Mouse (Mus musculus): Measurements from ENCODE around the gene E130311K13Rik. TPM values are rescaled to one million over a fixed set of nuclear protein-coding genes. Genes with fewer than 3 reads are reported as not detected.

E130311K13Rik gene
- polyA plus RNA-seq, 1 experiment, result not detected

DNA sequence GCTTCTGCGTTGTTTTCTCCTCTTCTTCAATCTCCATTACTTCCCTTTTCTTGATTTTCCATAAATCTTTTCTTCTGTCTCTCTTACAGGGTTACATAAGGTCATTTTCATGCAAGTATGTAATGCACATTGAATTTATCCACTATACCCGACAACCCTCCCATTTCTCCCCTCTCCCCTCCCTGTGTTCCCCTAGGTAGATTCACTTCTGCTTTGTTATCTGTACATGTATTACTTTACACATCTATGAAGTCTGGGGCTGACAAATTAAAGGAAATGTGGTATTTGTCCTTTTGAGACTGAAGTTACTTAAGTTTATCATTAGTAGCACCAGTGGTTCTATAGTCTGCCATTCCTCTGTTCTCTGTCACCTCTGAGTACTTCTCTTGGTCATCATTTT, 48.2 kb downstream of the E130311K13Rik start:
- 17% methylated on average over 2 of the region's 2 CpGs for WGBS
- Histone ChIP-seq H3K4me1 (ENCODE audit: control insufficient read depth, insufficient read depth, low read length) (no peaks in the 10 kb centered on the region), H3K4me3 (replicated peaks; ENCODE audit: control insufficient read depth, low read depth, low read length) (no peak overlapping the region), H3K27ac (ENCODE audit: control insufficient read depth, insufficient read depth, low read depth, low read length, poor library complexity) (no peak overlapping the region)
- no peak for TF ChIP-seq CTCF (IDR thresholded peaks at IDR 0.05; ENCODE audit: control insufficient read depth, insufficient read depth, low read length)
- no peak for TF ChIP-seq POLR2A (IDR thresholded peaks at IDR 0.05; ENCODE audit: borderline replicate concordance, control insufficient read depth, low read depth, low read length)

DNA sequence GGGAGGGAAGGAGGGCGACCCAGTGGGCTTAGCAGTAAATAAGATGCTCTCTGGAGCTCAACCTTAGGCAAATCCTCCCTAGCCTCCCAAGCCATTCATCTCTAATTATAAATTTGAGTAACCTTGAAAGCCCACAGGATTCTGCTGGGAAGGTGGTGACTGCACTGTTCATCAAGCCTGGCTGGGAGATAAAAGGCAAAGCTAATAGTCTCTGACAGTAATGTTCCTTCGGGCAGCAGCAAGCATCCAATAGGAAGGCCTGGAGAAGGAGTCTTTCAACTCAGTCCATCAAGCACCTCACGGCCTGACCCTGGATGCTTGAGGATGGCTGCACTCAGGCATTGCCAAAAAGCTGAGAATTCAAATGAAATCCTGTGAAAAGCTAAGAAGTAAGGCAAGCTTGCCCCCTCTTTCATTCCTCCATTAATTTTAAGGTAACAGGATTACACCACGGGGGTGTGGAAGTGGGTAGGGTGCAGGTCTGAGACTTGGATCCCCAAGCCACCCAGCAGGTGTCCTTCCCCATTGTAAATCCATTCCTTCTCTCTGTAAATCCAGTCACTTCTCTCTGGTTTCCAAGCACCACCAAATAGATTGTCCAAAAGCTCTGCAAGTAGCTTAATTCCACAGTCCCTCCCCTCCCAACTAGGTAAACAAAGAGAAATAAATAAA, 50.1 kb downstream of the E130311K13Rik start:
- no peak overlapping the region for H3K27ac ChIP-seq (ENCODE audit: control insufficient read depth, insufficient read depth, low read depth, low read length, poor library complexity)
- WGBS, result 59% methylated on average over 4 of the region's 4 CpGs
- TF ChIP-seq POLR2A (IDR thresholded peaks at IDR 0.05; ENCODE audit: borderline replicate concordance, control insufficient read depth, low read depth, low read length) (no peak), CTCF (IDR thresholded peaks at IDR 0.05; ENCODE audit: control insufficient read depth, insufficient read depth, low read length) (no peak)
- no peaks in the 10 kb centered on the region for H3K4me1 ChIP-seq (ENCODE audit: control insufficient read depth, insufficient read depth, low read length)
- H3K4me3 ChIP-seq (replicated peaks; ENCODE audit: control insufficient read depth, low read depth, low read length), result no peak overlapping the region

DNA sequence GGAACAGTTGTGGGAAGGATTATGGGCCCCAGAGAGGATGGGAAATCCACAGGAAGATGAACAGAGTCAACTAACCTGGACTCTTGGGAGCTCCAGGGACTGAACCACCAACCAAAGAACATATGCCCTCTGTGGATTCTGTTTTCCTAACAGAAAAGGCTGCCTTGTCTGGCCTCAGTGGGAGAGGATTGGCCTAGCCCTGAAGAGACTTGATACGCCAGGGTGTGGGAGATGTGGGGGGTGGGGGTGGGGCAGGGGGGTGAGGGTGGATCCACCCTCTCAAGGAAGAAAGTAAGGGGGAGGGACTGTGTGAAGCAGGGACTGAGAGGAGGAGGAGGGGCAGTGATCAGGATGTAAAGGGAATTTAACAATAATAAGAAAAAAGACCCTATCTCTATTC, 56.5 kb downstream of the E130311K13Rik start:
- H3K4me1 ChIP-seq (ENCODE audit: control insufficient read depth, insufficient read depth, low read length), result no peaks in the 10 kb centered on the region
- 75% methylated on average over 1 of the region's 1 CpGs for WGBS
- no peak overlapping the region for H3K27ac ChIP-seq (ENCODE audit: control insufficient read depth, insufficient read depth, low read depth, low read length, poor library complexity)
- H3K4me3 ChIP-seq (replicated peaks; ENCODE audit: control insufficient read depth, low read depth, low read length), result no peak overlapping the region
- TF ChIP-seq CTCF (IDR thresholded peaks at IDR 0.05; ENCODE audit: control insufficient read depth, insufficient read depth, low read length), result no peak

DNA sequence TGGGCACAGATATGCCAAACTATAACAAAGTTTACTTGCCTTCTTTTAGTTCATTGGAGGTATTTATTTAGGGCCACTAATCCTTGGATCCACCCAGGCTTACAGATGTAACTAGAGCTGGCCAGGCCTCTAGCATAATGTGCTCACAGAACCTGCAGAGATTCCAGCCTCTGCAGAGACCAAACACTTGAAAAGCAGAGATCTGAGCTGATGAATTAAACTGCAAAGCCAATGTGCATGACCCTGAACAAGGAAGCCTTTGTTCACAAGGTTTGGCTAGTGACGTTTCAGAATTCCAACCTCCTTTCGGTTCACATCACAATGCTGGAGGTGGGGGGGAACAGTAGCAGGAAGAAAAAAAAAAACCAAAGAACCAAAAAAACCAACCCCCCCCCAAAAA, 58.0 kb downstream of the E130311K13Rik start:
- 67% methylated on average over 2 of the region's 2 CpGs for whole genome bisulfite sequencing
- TF ChIP-seq CTCF (IDR thresholded peaks at IDR 0.05; ENCODE audit: control insufficient read depth, insufficient read depth, low read length) (no peak), POLR2A (IDR thresholded peaks at IDR 0.05; ENCODE audit: borderline replicate concordance, control insufficient read depth, low read depth, low read length) (no peak)
- Histone ChIP-seq H3K4me3 (replicated peaks; ENCODE audit: control insufficient read depth, low read depth, low read length) (no peak overlapping the region), H3K4me1 (ENCODE audit: control insufficient read depth, insufficient read depth, low read length) (no peaks in the 10 kb centered on the region), H3K27ac (ENCODE audit: control insufficient read depth, insufficient read depth, low read depth, low read length, poor library complexity) (no peak overlapping the region)

DNA sequence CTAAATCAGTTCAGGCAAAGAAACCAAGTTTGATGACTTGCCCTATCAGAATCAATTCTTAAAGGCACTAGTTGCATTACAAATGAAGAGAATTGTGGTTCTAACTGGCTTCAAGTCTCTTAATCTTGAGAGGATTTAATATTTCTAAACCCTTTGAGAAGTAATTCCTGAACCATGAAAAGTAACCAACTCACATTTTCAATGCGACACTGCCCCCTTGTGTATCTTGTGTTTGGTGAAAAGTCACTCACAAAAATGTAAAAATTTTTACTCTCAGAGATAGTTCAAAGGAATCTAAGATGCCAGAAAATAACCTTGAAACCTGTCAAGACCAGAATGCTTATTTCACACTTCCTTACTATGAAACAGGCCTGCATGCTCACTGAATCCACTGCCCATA, 61.0 kb downstream of the E130311K13Rik start:
- no peak overlapping the region for H3K4me3 ChIP-seq (replicated peaks; ENCODE audit: control insufficient read depth, low read depth, low read length)
- 71% methylated on average over 1 of the region's 1 CpGs for WGBS
- TF ChIP-seq CTCF (IDR thresholded peaks at IDR 0.05; ENCODE audit: control insufficient read depth, insufficient read depth, low read length), result no peak
- no peak for TF ChIP-seq POLR2A (IDR thresholded peaks at IDR 0.05; ENCODE audit: borderline replicate concordance, control insufficient read depth, low read depth, low read length)

GRCm38 (mm10) chr3:63865069-63865468, 64.2 kb downstream of the E130311K13Rik start:
- TF ChIP-seq POLR2A (IDR thresholded peaks at IDR 0.05; ENCODE audit: borderline replicate concordance, control insufficient read depth, low read depth, low read length) (no peak), CTCF (IDR thresholded peaks at IDR 0.05; ENCODE audit: control insufficient read depth, insufficient read depth, low read length) (no peak)
- Histone ChIP-seq H3K4me3 (replicated peaks; ENCODE audit: control insufficient read depth, low read depth, low read length) (no peak overlapping the region), H3K27ac (ENCODE audit: control insufficient read depth, insufficient read depth, low read depth, low read length, poor library complexity) (no peak overlapping the region), H3K4me1 (ENCODE audit: control insufficient read depth, insufficient read depth, low read length) (no peaks in the 10 kb centered on the region)
- 72% methylated on average over 2 of the region's 2 CpGs for WGBS

More for the DNA sequence above, 61.0 kb downstream of the E130311K13Rik start:
- Histone ChIP-seq H3K27ac (ENCODE audit: control insufficient read depth, insufficient read depth, low read depth, low read length, poor library complexity) (no peak overlapping the region), H3K4me1 (ENCODE audit: control insufficient read depth, insufficient read depth, low read length) (no peaks in the 10 kb centered on the region)

Other genes with a start within 250 kb of the E130311K13Rik start
- not detected in 2 replicates for gene Plch1, start 30.0 kb downstream of the E130311K13Rik start, polyA plus RNA-seq (2011; ENCODE audit: insufficient read depth, insufficient read length, low replicate concordance, missing spikeins)
- gene Slc33a1, start 35.3 kb upstream of the E130311K13Rik start, polyA plus RNA-seq (2011; ENCODE audit: insufficient read depth, insufficient read length, low replicate concordance, missing spikeins), result 3.7 and 6.1 TPM in 2 replicates
- gene Gmps, start 46.6 kb upstream of the E130311K13Rik start, polyA plus RNA-seq (2011; ENCODE audit: insufficient read depth, insufficient read length, low replicate concordance, missing spikeins), result 7.5 and 7.9 TPM in 2 replicates
- gene Vmn2r1, start 152.1 kb upstream of the E130311K13Rik start, polyA plus RNA-seq (2011; ENCODE audit: insufficient read depth, insufficient read length, low replicate concordance, missing spikeins), result not detected in 2 replicates
- not detected in 2 replicates for gene Vmn2r2, start 212.5 kb upstream of the E130311K13Rik start, polyA plus RNA-seq (2011; ENCODE audit: insufficient read depth, insufficient read length, low replicate concordance, missing spikeins)

Measured in bone marrow, adult 2 months (tissue).